Mouse (Mus musculus): ENCODE results near the gene Cep128.

GRCm38 (mm10) chr12:91298700-91299099, 85.5 kb downstream of the Cep128 start:
- no peak for TF ChIP-seq E2F4 (IDR thresholded peaks at IDR 0.05; ENCODE audit: insufficient replicate concordance, low read depth, low read length)
- TF ChIP-seq ZMIZ1 (IDR thresholded peaks at IDR 0.05; ENCODE audit: low read depth, low read length), result no peak
- no peak for TF ChIP-seq MXI1 (IDR thresholded peaks at IDR 0.05; ENCODE audit: low read depth, low read length)
- TF ChIP-seq EP300 (IDR thresholded peaks at IDR 0.05; ENCODE audit: low read length), result no peak
- no peak for TF ChIP-seq JUN (IDR thresholded peaks at IDR 0.05; ENCODE audit: insufficient read depth, low read depth, low read length)
- no peak for TF ChIP-seq JUND (conservative IDR thresholded peaks at IDR 0.05; ENCODE audit: low read depth, low read length)
- TF ChIP-seq PAX5 (IDR thresholded peaks at IDR 0.05; ENCODE audit: low read length), result no peak
- TF ChIP-seq GABPA (IDR thresholded peaks at IDR 0.05; ENCODE audit: insufficient replicate concordance, low read depth, low read length), result no peak
- TF ChIP-seq ETS1 (conservative IDR thresholded peaks at IDR 0.05; ENCODE audit: low read depth, low read length), result no peak
- TF ChIP-seq ZNF384 (IDR thresholded peaks at IDR 0.05; ENCODE audit: low read depth, low read length), result no peak
- no peak for TF ChIP-seq IRF4 (IDR thresholded peaks at IDR 0.05; ENCODE audit: low read depth, low read length)
